Mouse (Mus musculus) lung, postnatal 0 days (tissue): ENCODE measurements at regions not wholly inside any gene's neighbourhood (a gene's known extent, or its start where the extent isn't known, plus 50 kb on each side); places are given as distances from the start of the nearest gene placed in this dataset.

ENCODE experiments used
- CTCF ChIP-seq: IDR thresholded peaks from 2 replicates; pipeline ENCODE4 v1.5.1; 2016; ENCODE audit warnings: antibody characterized with exemption, mild to moderate bottlenecking
- EP300 ChIP-seq: IDR thresholded peaks from 2 replicates; pipeline ENCODE4 v1.6.1; 2016; ENCODE audit warnings: antibody characterized with exemption, mild to moderate bottlenecking, control low read depth

DNA sequence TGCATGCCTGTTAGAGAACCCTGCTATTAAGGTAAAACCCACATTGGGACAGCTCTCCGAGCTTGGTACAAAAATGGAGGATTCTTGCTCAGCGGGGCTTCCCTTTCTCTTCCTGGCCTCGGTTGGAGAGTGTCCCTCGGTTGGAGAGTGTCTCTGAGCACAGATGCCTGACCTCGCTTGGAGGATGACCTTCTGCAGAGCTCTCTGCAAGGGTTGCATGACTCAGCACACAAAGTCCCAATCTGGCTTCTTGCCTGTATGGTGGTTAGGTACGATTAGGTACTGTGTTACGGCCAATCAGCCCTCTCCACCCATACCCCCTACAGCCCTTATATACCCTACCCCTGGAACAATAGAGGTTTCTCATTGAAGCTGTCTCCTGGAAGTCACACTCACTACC, 177.1 kb upstream of the Rreb1 start:
- TF ChIP-seq CTCF (no peak), EP300 (no peak)
